Mouse (Mus musculus): ENCODE results near the gene Tfeb.
A peak's percentile ranks its signal among the peaks of the same experiment; 100 is the strongest.

The Tfeb gene

DNA sequence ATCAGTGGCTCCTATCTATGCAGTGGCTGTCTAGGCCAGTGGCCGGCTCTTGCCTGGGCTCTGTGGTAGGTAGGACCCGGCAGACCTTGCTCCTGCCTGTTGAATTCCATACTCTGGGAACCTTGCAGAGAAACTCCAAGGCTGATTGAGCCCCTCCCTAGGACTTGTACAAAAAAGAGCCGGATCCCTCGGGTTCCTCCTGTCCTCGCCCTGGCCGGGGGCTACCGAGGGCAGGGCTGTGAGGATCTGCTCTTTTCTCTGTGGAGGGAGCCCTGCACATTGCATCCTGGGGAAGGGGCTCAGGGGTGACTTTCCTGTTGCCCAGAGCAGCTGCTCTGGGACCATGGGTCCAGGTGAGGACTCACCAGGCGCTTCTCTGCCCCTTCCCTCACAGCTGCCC, 50.8 kb downstream of the Tfeb start:
- DNase-seq (ENCODE audit: low spot score) = no peak

DNA sequence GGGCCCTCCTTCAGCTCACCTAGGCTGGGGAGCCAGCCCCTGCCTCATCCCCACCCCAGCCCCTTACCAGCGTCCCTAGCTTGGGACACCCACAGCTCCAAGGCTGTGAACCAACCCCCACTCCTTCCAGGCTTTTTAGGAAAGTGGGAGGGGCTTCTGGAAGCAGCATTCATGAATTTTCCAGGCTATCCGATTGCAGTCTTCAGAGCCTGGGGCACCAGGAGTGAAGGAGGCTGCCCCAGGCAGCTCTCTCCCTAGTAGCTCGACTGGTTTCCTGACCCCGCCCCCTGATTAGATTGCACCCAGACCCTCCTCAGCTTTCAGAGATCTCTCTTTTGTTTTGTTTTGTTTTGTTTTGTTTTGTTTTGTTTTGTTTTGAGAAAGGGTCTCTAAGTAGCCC, 51.5 kb downstream of the Tfeb start:
- DNase-seq (ENCODE audit: low spot score) = no peak

DNA sequence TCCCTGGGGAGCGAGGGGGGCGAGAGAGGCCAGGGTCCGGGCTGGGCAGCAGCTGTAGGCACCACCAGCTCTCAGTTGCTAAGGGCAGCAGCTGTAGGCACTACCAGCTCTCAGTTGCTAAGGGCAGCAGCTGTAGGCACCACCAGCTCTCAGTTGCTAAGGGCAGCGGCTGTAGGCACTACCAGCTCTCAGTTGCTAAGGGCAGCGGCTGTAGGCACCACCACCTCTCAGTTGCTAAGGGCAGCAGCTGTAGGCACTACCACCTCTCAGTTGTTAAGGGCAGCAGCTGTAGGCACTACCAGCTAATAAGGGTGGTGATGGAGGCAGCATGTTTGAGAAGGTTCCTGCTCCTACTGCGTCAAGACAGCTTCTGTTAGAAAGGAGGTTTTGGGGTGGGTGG, 52.2 kb downstream of the Tfeb start:
- no peak for DNase-seq (ENCODE audit: low spot score)

DNA sequence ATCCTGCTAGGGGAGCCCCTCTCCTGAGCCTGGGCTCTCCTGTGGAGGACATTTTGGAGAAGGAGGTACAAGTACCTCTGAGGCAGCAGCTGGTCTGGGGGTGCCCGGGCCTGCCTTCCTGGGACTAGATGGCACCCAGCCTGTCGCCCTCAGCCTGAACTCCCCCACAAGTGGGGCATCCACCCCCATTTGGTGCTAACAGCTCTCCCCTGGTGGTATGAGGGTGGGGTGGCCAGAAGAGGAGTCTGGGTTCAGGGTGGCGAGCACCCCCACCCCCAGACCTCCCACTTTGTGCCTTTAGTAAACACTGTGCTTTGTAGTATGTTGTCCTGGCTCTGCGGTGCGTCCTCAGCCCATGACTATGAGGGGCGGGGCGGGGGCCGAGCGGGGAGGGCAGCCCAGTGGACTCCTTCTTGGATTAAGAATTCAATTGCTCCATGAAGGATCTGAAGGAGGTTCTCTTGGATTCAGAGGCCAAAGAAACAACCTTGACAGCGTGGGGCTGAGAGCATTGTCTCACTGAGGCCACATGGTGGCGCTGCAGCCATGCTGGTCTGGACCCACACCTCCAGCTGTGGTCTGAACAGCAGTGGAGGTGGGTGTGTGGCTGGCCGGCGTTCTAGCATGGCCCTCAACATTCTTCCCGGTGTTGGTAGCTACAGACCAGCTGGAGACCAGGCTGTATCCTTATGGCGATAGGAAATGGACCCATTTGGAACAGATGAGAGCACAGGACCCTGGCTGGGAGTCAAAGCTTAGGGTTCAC, 55.5 kb downstream of the Tfeb start:
- peak; percentile 69 for DNase-seq (ENCODE audit: low spot score)

DNA sequence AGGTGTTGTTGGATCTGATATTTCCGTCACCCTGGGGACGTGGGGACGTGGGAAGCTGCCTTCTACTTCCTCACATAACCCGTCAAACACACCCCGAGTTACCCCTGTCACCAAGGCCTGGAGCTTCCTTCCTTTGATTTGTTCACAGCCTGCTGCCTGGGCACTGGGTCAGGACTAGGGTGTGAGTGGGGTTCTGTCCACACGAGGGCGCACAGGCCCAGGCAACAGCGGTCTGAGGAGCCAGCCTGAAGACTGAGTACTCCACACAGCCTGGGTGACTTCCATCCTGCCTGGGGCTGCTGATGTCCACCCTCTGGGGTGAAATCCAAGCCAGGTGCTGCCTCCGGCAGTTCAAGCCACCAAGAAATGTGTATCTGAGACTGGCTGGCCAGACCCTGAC, 56.5 kb downstream of the Tfeb start:
- peak; percentile 87 for DNase-seq (ENCODE audit: low spot score)

DNA sequence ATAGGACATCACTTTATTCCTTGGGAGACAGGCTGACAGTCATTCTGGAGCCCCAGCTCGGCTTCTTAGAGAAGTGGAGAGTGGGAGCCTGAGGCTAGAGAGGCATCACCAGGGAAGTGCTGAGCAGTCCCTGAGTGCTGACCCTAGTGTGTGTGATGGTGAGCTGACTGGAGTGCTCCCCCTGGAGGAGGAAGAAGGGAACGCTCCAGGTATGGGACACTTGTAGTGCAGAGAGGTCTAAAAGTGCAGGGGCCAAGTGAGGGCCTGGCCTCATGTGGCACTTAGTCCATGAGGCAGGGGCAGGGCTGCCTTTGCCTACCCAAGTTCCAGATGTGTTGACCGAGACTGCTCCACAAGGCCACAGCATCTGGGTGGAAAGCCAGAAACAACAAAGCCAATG, 58.6 kb downstream of the Tfeb start:
- peak; percentile 45 for DNase-seq (ENCODE audit: low spot score)

DNA sequence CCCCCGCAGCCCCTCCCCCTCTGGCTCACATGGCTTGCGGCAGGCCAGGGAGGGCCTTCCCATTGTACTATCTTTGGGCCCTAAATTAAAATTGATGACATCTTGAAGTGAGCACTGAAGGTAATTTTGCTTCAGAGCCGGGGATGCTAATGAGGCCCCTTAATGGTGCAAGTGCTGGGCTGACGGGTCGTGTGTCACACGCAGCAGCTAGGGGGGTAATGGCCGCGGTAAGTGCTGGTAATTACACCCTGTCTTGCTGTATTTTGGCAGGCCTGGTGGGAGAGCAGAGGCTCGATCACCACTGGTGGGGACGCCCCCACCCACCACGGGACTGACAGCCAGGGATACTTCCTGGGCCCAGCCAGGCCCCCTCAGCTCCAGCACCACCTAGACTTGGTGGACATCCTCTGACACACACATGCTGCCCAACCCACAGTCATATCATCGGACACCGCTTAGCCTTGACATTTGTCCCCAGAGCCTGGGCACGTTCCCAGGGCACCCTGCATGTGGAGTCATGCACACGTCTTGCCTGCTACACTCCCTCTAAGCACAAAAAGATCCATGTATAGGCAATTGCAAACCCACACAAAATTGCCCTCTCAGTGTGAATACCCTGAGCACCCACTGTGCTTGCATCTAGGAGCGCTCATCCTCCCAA, 59.5 kb downstream of the Tfeb start:
- no peak for DNase-seq (ENCODE audit: low spot score)

DNA sequence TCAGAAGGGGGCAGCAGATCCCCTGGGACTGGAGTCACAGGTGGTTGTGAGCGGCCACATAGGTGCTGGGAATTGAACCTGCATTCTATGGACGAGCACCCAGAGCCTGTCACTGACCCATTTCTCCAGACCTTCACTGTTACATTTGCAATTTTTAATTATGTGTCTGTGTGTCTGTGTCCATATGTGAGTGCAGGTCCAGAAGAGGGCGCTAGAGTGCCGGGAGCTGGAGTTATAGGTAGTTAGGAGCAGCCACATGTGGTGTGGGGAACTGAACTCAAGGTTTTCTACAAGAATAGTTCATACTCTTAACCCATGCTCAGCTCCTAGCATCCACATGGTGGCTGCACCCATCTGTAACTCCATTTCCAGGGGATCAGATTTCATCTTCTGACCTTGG, 60.1 kb downstream of the Tfeb start:
- no peak for DNase-seq (ENCODE audit: low spot score)

DNA sequence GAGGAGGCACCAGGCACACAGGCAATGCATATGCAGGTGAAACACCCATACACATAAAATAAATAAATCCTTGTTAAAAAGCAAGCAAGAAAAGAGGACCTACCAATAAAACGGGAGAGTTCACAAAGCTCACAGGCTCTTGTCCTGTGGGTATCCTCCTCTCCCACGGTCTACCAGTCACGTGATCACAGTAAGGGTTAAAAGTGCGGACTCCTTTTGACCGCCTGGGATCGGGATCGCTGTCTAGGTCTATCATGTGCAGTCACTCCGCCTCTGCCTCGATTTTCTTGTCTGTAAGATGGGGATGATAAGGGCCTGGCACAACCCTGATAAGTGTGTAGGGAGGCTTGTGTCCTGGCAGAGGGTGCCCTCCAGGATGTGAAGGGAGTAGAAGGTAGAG, 60.6 kb downstream of the Tfeb start:
- DNase-seq (ENCODE audit: low spot score) = no peak

DNA sequence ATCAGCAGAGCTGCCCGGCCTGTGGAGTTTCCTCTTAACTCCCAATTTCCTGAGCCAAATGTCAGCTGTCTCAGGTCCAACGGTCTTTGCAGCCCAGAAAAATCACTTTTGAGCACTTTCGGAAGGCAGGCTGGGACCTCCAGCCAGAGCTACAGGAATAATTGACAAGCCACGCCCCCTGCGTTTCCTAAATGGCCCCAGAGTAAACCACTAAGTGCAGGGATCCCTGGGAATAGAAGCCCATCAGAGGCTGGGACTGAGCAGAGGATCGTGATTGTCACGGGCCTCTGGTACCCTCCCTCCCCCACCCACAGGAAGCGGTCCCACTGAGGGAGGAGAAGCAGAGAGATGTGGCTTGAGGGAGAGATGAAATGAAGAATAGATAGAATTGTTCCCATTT, 66.0 kb downstream of the Tfeb start:
- DNase-seq (ENCODE audit: low spot score) = no peak

DNA sequence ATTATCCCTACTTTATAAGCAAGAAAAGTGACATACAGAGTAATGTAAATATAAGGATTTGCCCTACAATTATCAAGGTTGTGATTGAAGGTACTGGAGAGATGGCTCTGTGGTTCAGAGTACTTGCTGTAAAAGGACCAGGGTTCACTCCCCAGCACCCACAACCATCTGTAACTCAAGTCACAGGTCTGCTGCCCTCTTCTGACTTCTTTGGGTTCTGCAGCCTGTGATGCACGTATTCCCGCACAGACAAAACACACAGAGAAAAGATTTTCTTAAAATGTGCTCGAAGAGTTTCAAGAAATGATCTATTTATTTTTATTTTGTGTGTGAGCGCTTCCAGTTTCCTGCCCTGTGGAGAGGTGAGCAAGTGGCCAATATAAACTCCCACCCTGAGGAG, 66.8 kb downstream of the Tfeb start:
- no peak for DNase-seq (ENCODE audit: low spot score)

DNA sequence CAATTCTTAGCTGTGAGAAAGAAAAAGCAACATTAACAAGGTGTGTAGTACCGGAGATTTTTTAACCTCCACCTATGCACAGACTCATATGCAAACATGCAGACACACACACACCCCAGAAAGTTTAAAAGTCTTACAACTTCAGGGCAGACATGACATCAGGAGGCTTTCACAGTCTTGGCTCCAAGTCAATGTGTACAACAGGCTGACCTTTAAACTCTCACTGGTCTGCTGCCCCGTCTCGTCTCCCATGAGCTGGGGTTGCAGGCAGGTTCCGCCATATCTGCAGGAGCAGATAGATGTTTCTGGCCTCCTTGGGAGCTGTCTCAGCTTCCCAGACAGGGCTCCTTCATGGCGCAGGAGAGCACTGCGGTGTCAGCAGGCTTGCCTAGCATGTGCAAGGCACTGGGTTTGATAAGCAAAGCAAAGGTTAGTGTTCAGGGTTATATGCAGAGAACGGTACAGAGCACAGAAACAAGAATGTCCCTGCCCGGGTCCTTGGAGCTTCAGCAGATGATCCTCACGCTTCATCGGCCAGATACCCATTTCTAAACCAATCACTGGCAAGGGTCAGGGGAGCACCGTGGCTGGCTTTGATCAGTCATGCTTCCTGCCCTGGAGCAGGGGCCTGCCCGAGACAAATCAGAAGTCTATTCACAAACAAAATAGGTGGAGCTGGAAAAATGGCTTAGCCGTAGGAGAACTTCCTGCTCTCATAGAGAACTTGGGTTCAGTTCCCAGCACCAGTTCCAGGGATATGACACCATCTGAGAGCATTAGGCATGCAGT, 68.4 kb downstream of the Tfeb start:
- no peak for DNase-seq (ENCODE audit: low spot score)

DNA sequence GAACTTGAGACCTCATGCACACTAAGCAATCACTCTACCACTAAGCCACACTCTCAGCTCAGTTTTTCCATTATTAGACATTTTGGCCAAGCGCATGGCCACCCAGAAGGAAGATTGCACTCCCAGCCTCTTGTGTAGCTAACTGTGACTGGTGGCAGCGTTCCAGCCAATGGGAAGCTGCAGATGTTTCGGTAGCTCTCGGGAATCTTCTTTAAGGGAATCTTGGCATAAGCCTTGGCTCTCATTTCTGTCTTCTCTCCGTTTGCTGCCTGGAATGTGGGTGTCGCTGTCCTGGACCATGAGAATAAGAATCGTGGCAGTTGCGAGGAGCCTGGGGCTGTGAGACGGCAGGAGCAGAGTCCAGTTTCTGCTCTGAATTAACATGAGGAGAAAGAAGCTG, 69.4 kb downstream of the Tfeb start:
- DNase-seq (ENCODE audit: low spot score) = no peak

DNA sequence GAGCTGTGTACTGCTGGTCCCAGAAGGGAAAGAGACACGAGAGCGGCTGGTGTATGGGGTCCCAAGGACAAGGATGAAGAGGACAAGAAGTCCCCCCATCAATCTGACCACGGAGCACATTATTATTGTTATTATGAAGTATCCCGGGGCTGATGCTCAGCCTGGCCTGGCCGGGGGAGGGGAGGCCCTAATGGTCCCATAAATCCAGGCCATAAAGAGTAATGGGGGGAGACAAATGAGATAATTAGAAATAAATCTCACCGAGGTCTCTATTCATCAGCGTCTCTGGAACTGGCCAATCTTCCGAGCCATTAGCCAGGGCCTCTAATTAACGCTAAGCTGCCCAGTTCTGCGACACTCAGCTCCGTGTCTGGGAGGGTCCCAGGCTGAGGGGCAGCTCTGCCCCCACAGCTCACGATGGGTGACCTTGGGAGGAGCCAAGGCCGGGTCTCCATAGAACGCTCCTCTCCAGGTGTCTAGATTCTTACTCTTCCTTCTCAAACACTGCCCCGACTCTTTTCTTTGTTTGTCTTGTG, 74.5 kb downstream of the Tfeb start:
- DNase-seq (ENCODE audit: low spot score) = no peak

DNA sequence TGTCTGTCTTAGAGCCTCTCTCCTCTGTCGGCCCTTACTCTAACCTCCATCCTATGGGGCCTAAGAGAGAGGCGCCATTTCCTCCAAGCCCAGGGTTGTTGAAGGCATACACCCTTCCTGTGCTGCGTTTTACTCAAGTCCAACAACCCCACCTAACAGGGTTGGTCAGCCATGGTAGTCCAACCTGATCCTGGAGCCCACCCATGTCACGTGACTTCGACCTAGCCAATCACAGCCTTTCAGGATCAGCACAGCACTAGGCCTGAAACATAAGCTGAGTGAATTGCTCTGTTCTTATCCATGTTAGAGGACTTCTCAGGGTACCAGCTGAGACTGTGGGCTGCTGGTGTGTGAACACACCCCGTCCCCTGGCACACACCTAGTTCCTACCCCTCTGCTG, 75.4 kb downstream of the Tfeb start:
- no peak for DNase-seq (ENCODE audit: low spot score)

DNA sequence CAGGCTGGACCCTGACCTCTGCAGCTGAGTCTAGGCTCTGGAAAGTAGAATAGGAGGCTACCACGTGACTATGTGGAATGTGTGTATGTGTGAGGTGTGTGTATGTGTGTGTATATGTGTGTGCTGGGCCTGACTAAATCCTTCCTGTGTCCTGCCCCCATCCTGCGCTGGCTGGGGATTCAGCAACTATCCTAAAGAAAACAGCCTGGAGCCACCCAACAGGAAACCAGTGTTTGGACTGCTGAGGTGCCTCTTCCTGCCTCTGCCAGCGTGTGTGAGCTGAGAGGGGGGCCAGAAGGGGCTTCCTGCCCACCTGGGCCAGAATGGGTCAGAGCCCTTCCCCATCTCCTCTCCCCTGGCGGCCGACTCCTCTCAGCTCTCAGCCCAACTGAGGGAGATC, 76.8 kb downstream of the Tfeb start:
- DNase-seq (ENCODE audit: low spot score) = no peak

DNA sequence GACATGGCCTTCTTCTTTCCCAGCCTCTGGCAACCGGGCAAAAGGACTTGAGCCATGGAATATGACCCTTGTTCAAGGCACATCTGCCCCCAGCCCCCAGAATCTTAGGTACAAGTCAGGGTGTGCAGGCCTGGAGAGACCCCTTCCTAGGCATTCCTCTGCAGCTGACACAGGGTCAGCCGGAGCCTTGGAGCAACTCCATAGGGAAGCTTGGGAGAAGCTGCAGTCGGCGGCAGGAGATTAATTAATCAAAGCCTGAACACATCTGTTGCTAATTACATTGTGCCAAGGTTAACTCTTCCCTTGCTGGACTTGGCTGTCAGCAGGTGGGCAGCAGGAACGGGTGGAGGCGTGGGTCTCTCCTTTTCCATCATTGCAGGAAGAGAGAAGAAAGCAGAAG, 77.7 kb downstream of the Tfeb start:
- DNase-seq (ENCODE audit: low spot score) = no peak

DNA sequence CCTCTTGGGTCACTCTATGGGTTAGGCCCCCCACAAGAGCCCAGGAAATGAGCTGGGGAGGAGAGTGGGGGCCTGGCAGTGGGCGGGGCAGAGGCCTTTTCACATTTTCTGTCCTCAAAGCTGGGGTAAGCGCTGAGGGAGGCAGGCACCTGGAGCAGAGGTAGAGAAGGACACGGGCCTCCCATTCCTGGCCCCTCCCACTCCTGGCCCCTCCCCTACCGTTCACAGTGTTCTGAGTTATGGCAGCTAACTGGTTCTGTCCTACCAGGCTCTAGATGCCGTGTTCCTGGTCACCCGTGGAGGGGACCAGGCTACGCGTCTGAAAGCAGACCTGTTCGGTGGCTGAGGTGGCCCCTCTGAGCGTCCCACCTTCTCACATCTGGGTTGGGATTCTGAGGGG, 78.6 kb downstream of the Tfeb start:
- no peak for DNase-seq (ENCODE audit: low spot score)

DNA sequence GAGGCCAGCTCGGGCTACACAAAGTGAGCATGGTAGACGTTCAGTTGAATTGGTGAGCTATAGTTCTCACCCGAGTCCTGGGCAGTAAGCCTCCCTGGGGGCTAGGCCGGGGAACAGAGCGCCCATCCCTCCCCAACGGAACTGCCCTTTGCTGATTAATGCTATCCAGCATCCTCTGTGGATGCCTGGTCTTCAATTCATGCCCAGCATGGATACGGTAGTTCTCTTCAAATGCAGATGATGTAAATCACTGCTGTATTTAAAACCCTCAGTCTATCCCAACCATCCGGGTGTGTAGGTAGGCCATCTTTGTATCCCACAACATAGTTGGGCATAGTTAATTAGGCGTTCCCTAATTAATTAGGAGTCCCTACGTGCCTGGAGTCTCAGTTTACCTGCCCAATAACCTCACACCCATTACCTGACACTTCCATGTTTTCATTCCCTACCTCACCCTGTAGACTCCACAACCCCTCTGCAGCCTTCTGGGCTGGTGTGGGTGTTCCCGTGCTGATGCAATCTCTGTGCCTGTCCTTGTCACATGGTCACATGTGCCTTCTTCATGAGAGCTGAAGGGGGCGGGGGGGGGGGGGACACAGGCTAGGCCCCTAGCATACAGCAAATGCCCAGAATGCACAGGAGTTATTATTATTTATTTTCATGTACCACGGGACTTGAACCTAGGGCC, 81.4 kb downstream of the Tfeb start:
- no peak for DNase-seq (ENCODE audit: low spot score)

DNA sequence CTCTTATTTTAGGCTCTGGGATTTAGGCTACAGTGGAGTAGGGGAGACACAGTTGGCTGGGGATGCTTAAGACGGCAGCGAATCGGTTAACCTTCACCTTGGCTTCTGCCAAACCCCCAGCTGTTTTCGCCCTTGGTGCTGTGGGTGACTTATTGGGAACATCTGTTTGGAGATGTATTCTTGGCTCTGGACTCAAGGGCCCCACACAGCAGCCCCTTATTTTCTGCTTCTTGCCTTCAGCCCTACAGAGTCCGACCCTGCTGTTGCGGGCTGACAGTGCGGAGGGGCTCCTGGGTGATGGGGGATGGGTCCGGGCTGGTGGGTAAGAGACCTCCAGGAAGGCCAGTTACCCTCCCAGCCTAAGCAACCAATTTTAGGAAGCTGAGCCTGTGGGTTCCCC, 84.5 kb downstream of the Tfeb start:
- DNase-seq (ENCODE audit: low spot score) = no peak

DNA sequence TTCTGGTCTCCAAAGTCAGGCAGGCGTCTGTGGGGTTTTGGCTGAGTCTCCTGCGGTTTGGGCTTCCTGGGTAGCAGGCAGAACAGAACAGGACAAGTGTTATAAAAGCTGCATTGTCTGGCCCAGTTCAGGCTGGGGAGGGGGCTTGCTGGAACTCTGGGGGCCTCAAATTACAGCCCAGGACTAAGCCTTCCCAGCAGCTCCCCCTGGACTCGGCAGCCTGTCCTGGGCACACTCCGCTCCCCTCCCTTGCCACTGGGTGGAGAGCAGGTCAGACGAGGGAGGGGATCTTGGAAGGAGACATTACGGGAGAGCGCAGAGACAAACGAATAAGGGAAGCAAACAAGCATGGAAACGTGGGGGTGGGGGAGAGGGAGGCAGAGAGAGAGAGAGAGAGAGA, 94.3 kb downstream of the Tfeb start:
- DNase-seq (ENCODE audit: low spot score) = no peak

DNA sequence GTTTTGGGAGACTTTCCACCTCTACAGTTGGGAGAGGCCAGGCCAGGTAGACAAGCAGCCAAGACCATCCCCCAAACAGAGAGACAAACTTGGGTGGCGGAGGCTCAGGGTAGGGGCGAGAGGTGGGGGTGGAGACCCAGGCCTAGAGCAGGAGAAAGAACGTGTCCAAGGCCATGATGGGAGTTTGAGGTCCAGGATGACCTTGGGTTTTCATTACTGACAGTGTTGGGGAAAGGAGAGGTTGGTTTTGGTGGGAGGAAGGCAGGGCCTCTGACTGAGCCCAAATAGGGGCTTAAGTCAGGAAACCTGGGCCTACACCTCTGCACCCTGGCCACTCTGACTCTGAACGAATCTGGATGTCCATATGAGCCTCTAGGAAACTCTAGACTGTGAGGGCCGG, 94.9 kb downstream of the Tfeb start:
- DNase-seq (ENCODE audit: low spot score) = no peak

All from urinary bladder, postnatal 25 days (tissue).